Mouse (Mus musculus) lung, postnatal 36 days (tissue): ENCODE data around the gene Rnft2.

Experiments
- DNase-seq: peaks from one replicate; pipeline ENCODE4 v3.0.0; 2022; ENCODE audit warnings: mixed read lengths

Gene Rnft2

GRCm38 (mm10) chr5:118250987-118251386 is 6.1 kb upstream of the Rnft2 start:
- DNase-seq, result no peak

- no peak for DNase-seq
These were observed 2.5 kb upstream of the Rnft2 start for GRCm38 (mm10) chr5:118247378-118247777.

- no peak for DNase-seq
These were observed 841 bp upstream of the Rnft2 start for GRCm38 (mm10) chr5:118245606-118246308.

- no peak for DNase-seq
These were observed 5.2 kb downstream of the Rnft2 start for GRCm38 (mm10) chr5:118239671-118240070.

GRCm38 (mm10) chr5:118236891-118237290 is 8.0 kb downstream of the Rnft2 start:
- no peak for DNase-seq

- DNase-seq, result no peak
These were observed 14.8 kb downstream of the Rnft2 start for GRCm38 (mm10) chr5:118230071-118230611.

- no peak for DNase-seq
These were observed 21.7 kb downstream of the Rnft2 start for GRCm38 (mm10) chr5:118223142-118223757.

- no peak for DNase-seq
These were observed 27.5 kb downstream of the Rnft2 start for GRCm38 (mm10) chr5:118217410-118217809.

GRCm38 (mm10) chr5:118214418-118215154 is 30.3 kb downstream of the Rnft2 start:
- peak; percentile 80 for DNase-seq

- no peak for DNase-seq
These were observed 30.9 kb downstream of the Rnft2 start for GRCm38 (mm10) chr5:118214012-118214411.

GRCm38 (mm10) chr5:118205852-118206251 is 39.1 kb downstream of the Rnft2 start:
- no peak for DNase-seq

GRCm38 (mm10) chr5:118204675-118205440 is 40.1 kb downstream of the Rnft2 start:
- no peak for DNase-seq

GRCm38 (mm10) chr5:118199670-118200069 is 45.2 kb downstream of the Rnft2 start:
- no peak for DNase-seq

- DNase-seq, result no peak
These were observed 47.5 kb downstream of the Rnft2 start for GRCm38 (mm10) chr5:118197421-118197820.

- no peak for DNase-seq
These were observed 52.7 kb downstream of the Rnft2 start for GRCm38 (mm10) chr5:118192221-118192620.

- no peak for DNase-seq
These were observed 54.4 kb downstream of the Rnft2 start for GRCm38 (mm10) chr5:118190491-118190890.

GRCm38 (mm10) chr5:118188356-118188755 is 56.6 kb downstream of the Rnft2 start:
- no peak for DNase-seq

- no peak for DNase-seq
These were observed 57.8 kb downstream of the Rnft2 start for GRCm38 (mm10) chr5:118186903-118187633.

GRCm38 (mm10) chr5:118177640-118178039 is 67.3 kb downstream of the Rnft2 start:
- DNase-seq, result no peak

GRCm38 (mm10) chr5:118175137-118175536 is 69.8 kb downstream of the Rnft2 start:
- no peak for DNase-seq

GRCm38 (mm10) chr5:118174310-118175009 is 70.5 kb downstream of the Rnft2 start:
- DNase-seq, result no peak
